Comparison of ENCODE assay signal across 6 mouse cellular contexts in the genomic region with DNA sequence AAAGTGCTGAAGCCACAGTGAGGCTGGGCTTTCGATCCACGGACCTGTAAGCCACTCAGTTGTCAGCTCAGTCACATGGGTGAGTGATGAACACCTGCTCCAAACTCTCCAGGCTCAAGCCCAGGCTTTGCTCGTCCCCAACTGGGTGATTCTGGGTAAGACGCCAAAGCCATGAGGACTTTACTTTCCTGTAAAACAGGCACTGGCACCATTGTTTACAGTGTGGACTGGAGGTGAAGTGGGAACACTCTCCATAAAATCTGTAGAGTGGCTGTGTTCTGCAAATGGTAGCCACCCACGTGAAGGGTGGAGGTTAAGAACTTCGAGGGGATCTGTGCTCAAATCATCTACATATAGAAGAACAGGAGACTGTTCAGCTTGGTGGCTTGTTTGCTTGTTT.
"Had no signal": no experiment of that assay in that cellular context is flagged by ENCODE, and none has a peak within 500 bp of the region (broad histone marks: within the 10 kb centered on the region; RNA-seq: fewer than 3 reads in every experiment).

No protein-coding gene starts in this region.

- DNase-seq: liver, embryonic 13.5 days; liver, postnatal 0 days; right cerebral cortex, postnatal 14 days; thymus, adult 2 months; thymus, postnatal 25 days; thymus, postnatal 4 days had no signal
